Mouse (Mus musculus) limb, embryonic 14.5 days (tissue): ENCODE measurements around the gene Frs2. TPM values are rescaled to one million over a fixed set of nuclear protein-coding genes. Genes with fewer than 3 reads are reported as not detected.

Source experiments
- ATAC-seq: fragments of 200-750 bp; cut with Nextera tagmentation; 2 replicates; pipeline ENCODE4 v1.8.0; 2017; ENCODE audit warnings: low read depth, moderate number of reproducible peaks, moderate TSS enrichment; ENCODE audit not compliant: low FRiP score
- DNase-seq: peaks from one replicate; pipeline ENCODE4 v3.0.0-alpha.2; 2015; ENCODE audit warnings: low spot score
- H3K27ac ChIP-seq: fragments of 300-500 bp; sonication (generic); replicated peaks from 2 replicates; pipeline ENCODE4 v1.5.1; 2014; ENCODE audit warnings: low read depth, mild to moderate bottlenecking, low read length, moderate library complexity, mixed read lengths
- H3K27me3 ChIP-seq: fragments of 300-500 bp; sonication (generic); 2 replicates; pipeline ENCODE4 v1.6.1; 2014; ENCODE audit warnings: low read length, mixed read lengths; ENCODE audit not compliant: control insufficient read depth, insufficient read depth
- H3K36me3 ChIP-seq: fragments of 300-500 bp; sonication (generic); 2 replicates; pipeline ENCODE4 v1.6.1; 2014; ENCODE audit warnings: mild to moderate bottlenecking, low read length, moderate library complexity, mixed read lengths; ENCODE audit not compliant: control insufficient read depth, insufficient read depth
- H3K4me1 ChIP-seq: fragments of 300-500 bp; sonication (generic); 2 replicates; pipeline ENCODE4 v1.6.1; 2014; ENCODE audit warnings: antibody characterized with exemption, low read length, mixed read lengths; ENCODE audit not compliant: control insufficient read depth, insufficient read depth
- H3K4me2 ChIP-seq: fragments of 300-500 bp; sonication (generic); replicated peaks from 2 replicates; pipeline ENCODE4 v1.6.1; 2014; ENCODE audit warnings: low read depth, mild to moderate bottlenecking, low read length, moderate library complexity; ENCODE audit not compliant: severe bottlenecking
- H3K4me3 ChIP-seq: fragments of 300-500 bp; sonication (generic); replicated peaks from 2 replicates; pipeline ENCODE4 v1.5.1; 2014; ENCODE audit warnings: low read length
- H3K9ac ChIP-seq: fragments of 300-500 bp; sonication (generic); 2 replicates; pipeline ENCODE4 v1.6.1; 2014; ENCODE audit warnings: mild to moderate bottlenecking, low read depth, low read length, moderate library complexity; ENCODE audit not compliant: severe bottlenecking
- H3K9me3 ChIP-seq: fragments of 300-500 bp; sonication (generic); 2 replicates; pipeline ENCODE4 v1.6.1; 2016; ENCODE audit warnings: low read length; ENCODE audit not compliant: control insufficient read depth
- POLR2A ChIP-seq: fragments of 200-500 bp; IDR thresholded peaks from 2 replicates; pipeline ENCODE4 v1.8.0; 2012; ENCODE audit warnings: inconsistent platforms, mild to moderate bottlenecking, moderate library complexity, borderline replicate concordance; ENCODE audit not compliant: insufficient read depth, insufficient read length; ENCODE audit errors: extremely low read depth
- WGBS: fragments of 180-500 bp; shearing (Covaris S2); extraction: QIAGEN DNeasy Blood & Tissue Kit; methylation state at CpG from one replicate; pipeline ENCODE4 v1.1.7; 2014; 5-methylcytosine and 5-hydroxymethylcytosine counted together
- polyA plus RNA-seq, 2 experiments: library from polyadenylated mRNA; depleted of rRNA in 1 of 2; stranded (reverse) in 1 of 2; unstranded in 1 of 2; fragments of >200 nt; fragmentation: Nextera tagmentation in 1 of 2; extraction: Ambion mirVana in 1 of 2; gene quantifications; 2 replicates each; pipeline versions ENCODE4 v1.2.1 to v1.2.3; 2012 to 2014

Frs2 gene
- polyA plus RNA-seq, 2 experiments = 29.1 to 36.6 TPM

GRCm38 (mm10) chr10:117146421-117146820 is 1.9 kb downstream of the Frs2 start:
- DNase-seq = no peak
- no peak for TF ChIP-seq POLR2A
- Histone ChIP-seq H3K27me3 (no peaks in the 10 kb centered on the region), H3K4me1 (peaks cover 17% of the 10 kb centered on the region), H3K4me2 (peak overlapping the region; percentile 71), H3K36me3 (no peaks in the 10 kb centered on the region), H3K9me3 (no peaks in the 10 kb centered on the region), H3K27ac (no peak overlapping the region), H3K4me3 (peak overlapping the region; percentile 15), H3K9ac (peak overlapping the region; percentile 16; the same call in 1 of the 2 replicates)
- ATAC-seq = no peak
- 64% methylated on average over 9 of the region's 9 CpGs for WGBS

GRCm38 (mm10) chr10:117145546-117146265 is 2.6 kb downstream of the Frs2 start:
- WGBS = 77% methylated on average over 8 of the region's 8 CpGs
- no peak for TF ChIP-seq POLR2A
- Histone ChIP-seq H3K27me3 (no peaks in the 10 kb centered on the region), H3K4me2 (no peak overlapping the region; the same call in 1 of the 2 replicates), H3K9ac (no peak overlapping the region), H3K4me1 (peaks cover 17% of the 10 kb centered on the region), H3K27ac (no peak overlapping the region), H3K36me3 (no peaks in the 10 kb centered on the region), H3K9me3 (no peaks in the 10 kb centered on the region), H3K4me3 (no peak overlapping the region)
- ATAC-seq = no peak
- DNase-seq = no peak

- Histone ChIP-seq H3K36me3 (no peaks in the 10 kb centered on the region), H3K27me3 (no peaks in the 10 kb centered on the region), H3K4me1 (peaks cover 12% of the 10 kb centered on the region), H3K4me3 (no peak overlapping the region), H3K4me2 (no peak overlapping the region), H3K27ac (no peak overlapping the region), H3K9me3 (no peaks in the 10 kb centered on the region), H3K9ac (no peak overlapping the region)
- TF ChIP-seq POLR2A = no peak
- 51% methylated on average over 6 of the region's 6 CpGs for WGBS
- no peak for ATAC-seq
- DNase-seq = no peak
These were observed 3.7 kb downstream of the Frs2 start for GRCm38 (mm10) chr10:117144628-117145027.

DNA sequence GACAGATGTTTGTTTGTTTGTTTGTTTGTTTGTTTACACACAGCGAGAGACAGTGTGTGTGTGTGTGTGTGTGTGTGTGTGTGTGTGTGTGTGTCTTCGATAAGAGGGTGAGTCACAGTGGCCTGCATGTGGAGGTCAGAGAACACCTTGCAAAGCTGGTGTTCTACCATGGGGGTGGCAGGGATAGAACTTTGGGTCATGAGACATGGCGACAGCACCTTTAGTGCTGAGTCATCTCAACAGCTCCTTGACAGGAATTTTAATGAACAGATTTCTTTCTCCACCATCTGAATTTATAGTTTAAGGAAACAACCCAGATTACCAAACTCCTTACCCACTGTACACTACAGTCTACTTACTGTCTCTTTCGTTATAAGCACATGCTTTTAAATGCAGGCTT is 4.3 kb downstream of the Frs2 start:
- no peak for TF ChIP-seq POLR2A
- H3K36me3 ChIP-seq = no peaks in the 10 kb centered on the region
- ATAC-seq (no peak), DNase-seq (no peak)
- H3K27ac ChIP-seq = no peak overlapping the region
- WGBS = 88% methylated on average over 4 of the region's 4 CpGs
- peaks cover 12% of the 10 kb centered on the region for H3K4me1 ChIP-seq
- no peaks in the 10 kb centered on the region for H3K9me3 ChIP-seq
- H3K4me3 ChIP-seq = no peak overlapping the region
- no peak overlapping the region for H3K4me2 ChIP-seq
- H3K9ac ChIP-seq = no peak overlapping the region
- no peaks in the 10 kb centered on the region for H3K27me3 ChIP-seq

DNA sequence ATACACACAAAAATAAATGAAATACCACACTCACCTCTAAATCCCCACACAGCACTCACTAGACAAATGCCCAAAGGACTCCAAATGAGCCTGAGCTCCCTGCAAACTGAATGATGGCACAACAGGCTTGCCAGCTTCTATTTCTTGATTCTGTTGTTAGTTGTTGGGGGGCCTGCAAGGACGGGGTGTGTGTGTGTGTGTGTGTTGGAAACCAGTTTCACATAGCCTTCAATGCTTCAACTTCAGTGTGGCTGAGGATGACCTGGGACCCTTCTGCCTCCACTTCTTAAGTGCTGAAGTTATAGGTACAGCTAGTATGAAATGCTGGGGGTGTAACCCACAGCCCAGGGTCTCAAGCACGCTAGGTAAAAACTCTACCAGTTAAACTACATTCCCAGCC is 5.0 kb downstream of the Frs2 start:
- Histone ChIP-seq H3K4me3 (no peak overlapping the region), H3K9me3 (no peaks in the 10 kb centered on the region), H3K4me2 (no peak overlapping the region), H3K27ac (no peak overlapping the region), H3K4me1 (peaks cover 12% of the 10 kb centered on the region), H3K36me3 (no peaks in the 10 kb centered on the region), H3K27me3 (no peaks in the 10 kb centered on the region), H3K9ac (no peak overlapping the region)
- DNase-seq = no peak
- TF ChIP-seq POLR2A = no peak
- ATAC-seq = no peak
- WGBS = 87% methylated on average over 2 of the region's 2 CpGs
